Mouse (Mus musculus): ENCODE data around the gene Syf2.

Syf2 gene

GRCm38 (mm10) chr4:134923258-134924018 lies 7.3 kb upstream of the Syf2 start, which contains the start of gene Rsrp1:
Gene Rsrp1, plus strand, starts transcription at chr4:134923592.
- DNase-seq (ENCODE audit: extremely low spot score, low read depth, low spot score) = peak; percentile 96

- no peak for DNase-seq (ENCODE audit: extremely low spot score, low read depth, low spot score)
Observed at GRCm38 (mm10) chr4:134924019-134924741, 6.5 kb upstream of the Syf2 start.

DNA sequence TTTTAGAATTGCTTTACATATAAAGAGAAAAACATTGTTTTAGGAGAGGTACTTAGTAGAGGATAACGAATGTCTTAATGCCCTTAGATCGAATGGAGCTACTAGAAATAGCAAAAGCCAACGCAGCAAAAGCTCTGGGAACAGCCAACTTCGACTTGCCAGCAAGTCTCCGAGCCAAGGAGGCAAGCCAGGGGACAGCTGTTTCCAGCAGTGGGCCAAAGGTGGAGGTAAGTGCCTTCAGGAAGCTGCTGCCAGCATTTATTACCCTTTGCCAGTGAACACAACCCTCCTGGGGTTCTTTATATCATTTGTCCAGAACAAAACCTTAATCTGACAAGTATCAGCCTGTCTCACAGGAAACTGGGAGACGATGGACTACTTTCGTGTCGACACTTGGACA lies 5.5 kb upstream of the Syf2 start:
- DNase-seq (ENCODE audit: extremely low spot score, low read depth, low spot score) = no peak

GRCm38 (mm10) chr4:134927815-134928463 lies 2.8 kb upstream of the Syf2 start:
- no peak for DNase-seq (ENCODE audit: extremely low spot score, low read depth, low spot score)

DNA sequence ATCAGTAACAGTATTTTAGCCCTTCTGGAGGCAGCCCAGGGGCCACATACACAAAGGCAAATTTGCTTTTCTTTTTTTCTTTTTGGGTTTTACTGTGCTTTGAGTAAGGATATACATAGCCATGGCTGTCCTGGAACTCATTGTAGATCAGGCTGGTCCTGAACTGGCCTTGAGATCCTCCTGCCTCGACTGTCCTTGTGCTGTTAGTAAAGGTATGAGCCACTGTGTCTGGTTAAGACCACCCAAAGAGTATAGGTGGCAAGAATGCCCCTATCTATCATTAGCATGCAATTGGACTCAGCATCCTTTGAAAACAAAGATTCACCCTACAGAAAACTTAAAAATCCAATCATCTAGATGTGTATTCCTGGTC lies 2.2 kb upstream of the Syf2 start:
- DNase-seq (ENCODE audit: extremely low spot score, low read depth, low spot score) = no peak

GRCm38 (mm10) chr4:134929536-134929935 lies 1.2 kb upstream of the Syf2 start:
- no peak for DNase-seq (ENCODE audit: extremely low spot score, low read depth, low spot score)

DNA sequence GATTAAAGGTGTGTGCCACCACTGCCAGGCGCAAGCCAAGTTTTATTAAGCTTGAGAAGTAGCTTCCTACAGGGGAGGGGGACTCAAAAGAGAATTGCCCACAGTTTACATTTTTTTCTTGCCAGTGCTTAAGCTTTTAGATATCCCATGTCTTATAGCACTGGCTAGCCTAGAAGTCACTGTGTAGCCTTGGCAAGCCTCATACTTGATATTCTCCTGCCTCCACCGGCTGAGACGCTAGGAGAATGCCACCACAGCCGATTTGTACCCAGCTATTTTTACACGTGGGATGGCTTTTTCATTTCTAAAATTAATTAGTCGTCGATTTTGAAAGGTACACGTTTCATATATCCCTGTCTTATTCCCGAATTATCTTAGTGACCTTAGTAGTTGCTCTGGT lies 508 bp upstream of the Syf2 start:
- no peak for DNase-seq (ENCODE audit: extremely low spot score, low read depth, low spot score)

GRCm38 (mm10) chr4:134937240-134938176 lies 6.8 kb downstream of the Syf2 start:
- DNase-seq (ENCODE audit: extremely low spot score, low read depth, low spot score) = no peak

DNA sequence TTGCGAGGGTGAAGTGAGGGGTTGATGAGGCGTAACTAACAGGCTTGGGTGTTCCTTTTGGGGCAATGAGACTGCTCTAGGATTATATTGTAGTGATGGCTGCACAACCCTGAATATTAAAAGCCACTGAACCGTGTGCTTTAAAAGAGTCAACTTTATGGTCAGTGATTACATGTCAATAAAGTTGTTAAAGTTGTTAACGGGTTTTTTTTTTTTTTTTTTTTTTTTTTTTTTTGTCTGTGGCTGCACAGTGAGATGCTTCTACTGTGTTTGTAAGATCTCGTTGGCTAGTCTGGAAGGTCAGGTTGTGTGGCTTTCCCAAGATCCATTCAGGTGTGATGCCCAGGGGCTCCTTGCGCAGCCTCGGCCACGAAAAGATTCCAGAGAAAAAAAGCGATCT lies 9.2 kb downstream of the Syf2 start:
- DNase-seq (ENCODE audit: extremely low spot score, low read depth, low spot score) = no peak

DNA sequence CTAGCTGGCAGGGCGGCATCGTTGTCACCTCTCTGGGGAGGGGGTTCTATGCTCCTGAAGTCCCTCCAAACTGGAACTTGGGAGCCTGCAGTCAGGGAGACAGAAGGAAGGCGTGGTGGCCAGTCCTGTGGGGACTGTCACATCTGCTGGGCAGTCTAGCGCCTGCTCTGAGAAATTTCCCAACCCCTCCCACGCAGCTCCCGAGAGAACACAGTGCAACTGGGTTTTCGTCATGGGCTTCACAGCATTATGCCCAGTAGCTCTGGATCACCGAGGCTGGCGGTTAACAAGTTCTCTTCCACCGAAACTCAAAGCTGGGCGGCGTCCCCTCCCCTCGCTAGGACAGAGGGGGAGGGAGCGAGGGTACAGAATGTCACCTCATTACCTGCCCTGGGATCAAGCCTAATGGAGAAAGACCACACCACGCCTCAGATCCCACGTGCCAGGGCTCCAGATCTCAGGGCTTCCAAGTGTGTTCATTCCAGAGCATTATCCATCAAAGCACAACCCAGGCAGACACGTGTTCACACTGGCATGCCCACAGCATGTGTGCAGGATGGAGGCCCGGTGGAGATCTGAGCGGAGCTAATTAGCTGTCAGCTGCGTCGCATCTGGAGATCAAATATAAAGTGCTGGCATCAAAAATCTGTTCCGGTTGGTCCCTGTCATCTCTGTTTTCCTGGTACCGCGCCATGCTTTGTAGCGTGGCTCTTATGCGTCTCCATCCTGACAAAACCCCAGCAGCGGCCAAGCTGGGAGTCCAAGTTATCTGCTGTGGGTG lies 13.2 kb downstream of the Syf2 start:
- DNase-seq (ENCODE audit: extremely low spot score, low read depth, low spot score) = no peak

DNA sequence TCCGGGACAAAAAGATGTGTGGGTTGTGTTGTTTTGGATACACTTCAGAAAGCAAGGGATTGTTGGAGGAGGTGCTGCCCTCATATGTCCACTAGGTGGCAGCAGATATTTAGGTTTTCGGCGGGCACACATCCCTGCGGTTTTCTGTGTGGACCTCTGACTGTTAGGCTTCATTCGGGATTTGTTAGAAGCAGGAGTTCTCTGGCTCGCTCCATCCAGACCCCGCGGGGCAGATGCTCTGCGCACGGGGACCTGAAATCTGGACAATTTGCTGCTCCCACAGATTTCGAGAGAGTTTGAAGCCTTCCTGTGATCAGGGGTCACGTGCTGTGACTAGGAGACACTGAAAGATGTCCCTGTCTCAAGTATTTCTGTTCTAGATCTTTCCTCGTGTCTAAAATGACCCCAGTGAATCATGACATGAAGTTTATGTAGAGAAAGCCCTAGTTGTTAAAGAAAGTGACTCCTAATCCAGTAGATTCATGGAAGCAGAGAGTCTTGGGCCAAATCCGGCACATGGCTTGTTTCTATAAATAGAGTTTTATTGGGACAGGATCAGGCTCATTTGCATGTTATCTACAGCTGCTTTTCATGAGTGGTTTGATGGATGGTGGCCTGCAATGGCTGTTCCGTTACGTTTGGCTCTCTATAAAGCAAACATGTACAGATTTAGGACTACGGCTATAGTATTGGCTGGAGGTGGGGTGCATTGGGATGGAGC lies 15.5 kb downstream of the Syf2 start:
- peak; percentile 79 for DNase-seq (ENCODE audit: extremely low spot score, low read depth, low spot score)

DNA sequence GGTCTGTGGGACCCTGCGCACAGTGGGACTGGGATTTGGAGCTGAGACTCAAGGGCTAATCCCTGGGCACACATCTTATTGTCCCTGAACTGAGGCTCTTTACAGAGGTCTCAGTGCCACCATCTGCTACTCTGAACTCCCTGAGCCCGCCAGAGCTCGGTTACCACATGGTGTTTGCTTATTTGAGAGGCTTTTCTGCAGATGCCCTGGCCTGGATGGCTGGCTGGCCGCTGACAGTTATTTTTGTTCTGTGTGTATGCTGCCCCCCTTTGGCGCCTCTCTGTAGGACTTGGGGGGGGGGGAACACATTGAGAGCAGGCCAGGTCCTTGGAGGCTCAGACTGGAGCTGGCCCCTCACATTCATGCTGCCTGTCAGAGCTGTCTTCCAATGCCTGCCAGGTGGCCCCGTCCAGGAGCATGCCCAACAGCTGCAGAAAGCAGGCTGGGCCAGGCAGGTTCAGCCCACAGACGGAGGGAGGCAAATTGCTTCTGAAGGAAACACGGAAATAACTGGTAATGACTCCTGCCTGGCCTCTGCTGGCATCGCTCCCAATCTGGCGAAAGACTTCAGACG lies 19.9 kb downstream of the Syf2 start:
- no peak for DNase-seq (ENCODE audit: extremely low spot score, low read depth, low spot score)

DNA sequence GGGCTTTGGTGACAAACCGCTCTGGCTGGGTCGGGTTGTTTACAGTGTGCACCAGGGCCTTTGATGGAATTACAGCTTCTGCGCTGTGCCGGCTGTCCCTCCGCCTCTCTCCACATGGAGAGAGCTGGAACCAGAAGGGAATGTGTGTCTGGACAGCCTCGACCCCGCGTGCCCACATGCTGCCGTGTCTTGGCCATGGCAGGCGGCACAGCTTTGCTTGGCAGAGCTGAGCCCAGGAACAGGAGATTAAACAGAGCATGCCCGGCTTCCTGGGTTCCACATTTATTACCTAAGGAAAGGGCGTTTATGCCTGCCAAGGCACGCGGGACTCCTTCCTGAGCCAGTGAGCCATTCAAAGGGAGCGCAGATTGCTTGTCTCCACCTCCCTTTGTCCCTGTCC lies 23.8 kb downstream of the Syf2 start:
- DNase-seq (ENCODE audit: extremely low spot score, low read depth, low spot score) = no peak

DNA sequence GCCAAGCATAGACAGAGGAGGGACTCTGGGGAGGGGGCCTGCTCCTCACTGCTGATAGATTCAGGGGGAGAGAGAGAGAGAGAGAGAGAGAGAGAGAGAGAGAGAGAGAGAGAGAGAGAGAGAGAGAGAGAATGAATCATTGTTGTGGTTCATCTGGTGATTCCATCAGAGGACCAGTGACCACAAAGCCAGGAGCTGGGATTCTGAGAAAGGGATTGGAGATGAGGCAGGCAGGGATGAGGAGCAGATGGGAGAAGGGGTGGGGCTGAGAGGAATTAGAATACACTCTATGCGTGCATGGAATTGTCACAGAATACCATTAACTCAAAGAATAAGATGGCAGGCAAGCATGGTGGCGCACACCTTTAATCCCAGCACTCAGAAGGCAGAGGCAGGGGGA lies 24.5 kb downstream of the Syf2 start:
- DNase-seq (ENCODE audit: extremely low spot score, low read depth, low spot score) = no peak

- no peak for DNase-seq (ENCODE audit: extremely low spot score, low read depth, low spot score)
Observed at GRCm38 (mm10) chr4:134955845-134956244, 25.1 kb downstream of the Syf2 start.

DNA sequence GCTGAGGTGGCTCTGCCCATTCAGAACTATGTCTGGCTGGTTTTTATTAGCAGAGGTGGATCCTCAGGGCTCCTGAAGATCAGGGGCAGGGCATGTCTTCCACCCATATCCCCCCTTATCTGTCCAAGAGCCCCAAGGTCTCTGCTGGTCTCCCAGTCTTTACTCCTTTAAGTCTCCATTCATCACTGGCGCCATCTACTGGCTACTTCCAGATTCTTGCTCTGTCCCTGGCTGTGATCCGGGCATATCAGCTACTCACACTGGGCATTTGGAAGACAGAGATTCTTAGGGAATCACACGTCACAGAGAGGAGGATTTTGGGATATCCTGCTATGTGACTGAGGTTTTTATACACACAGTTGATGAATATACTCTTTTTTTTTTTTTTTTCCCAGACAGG lies 25.6 kb downstream of the Syf2 start:
- peak; percentile 50 for DNase-seq (ENCODE audit: extremely low spot score, low read depth, low spot score)

- peak; percentile 71 for DNase-seq (ENCODE audit: extremely low spot score, low read depth, low spot score)
Observed at GRCm38 (mm10) chr4:134963021-134963776, 32.5 kb downstream of the Syf2 start.

- DNase-seq (ENCODE audit: extremely low spot score, low read depth, low spot score) = no peak
Observed at GRCm38 (mm10) chr4:134967887-134968604, 37.3 kb downstream of the Syf2 start.

Data from hindlimb bud, embryonic 11.5 days (tissue).